Mouse (Mus musculus) CD4-positive, CD25-positive, alpha-beta regulatory T cell, adult 4 months (primary cell): ENCODE results near the gene 5830411N06Rik. TPM values are rescaled to one million over a fixed set of nuclear protein-coding genes. Genes with fewer than 3 reads are reported as not detected.

Experiments
- ATAC-seq: one replicate; pipeline ENCODE4 v1.8.0; 2017
- polyA plus RNA-seq, 2 experiments: library from polyadenylated mRNA; unstranded; fragments of 100-300 nt; shearing (Covaris generic); gene quantifications; one replicate each; pipeline ENCODE4 v1.2.1; 2017

Gene 5830411N06Rik
- under 1 TPM; 0.25 to 0.66 TPM for polyA plus RNA-seq

DNA sequence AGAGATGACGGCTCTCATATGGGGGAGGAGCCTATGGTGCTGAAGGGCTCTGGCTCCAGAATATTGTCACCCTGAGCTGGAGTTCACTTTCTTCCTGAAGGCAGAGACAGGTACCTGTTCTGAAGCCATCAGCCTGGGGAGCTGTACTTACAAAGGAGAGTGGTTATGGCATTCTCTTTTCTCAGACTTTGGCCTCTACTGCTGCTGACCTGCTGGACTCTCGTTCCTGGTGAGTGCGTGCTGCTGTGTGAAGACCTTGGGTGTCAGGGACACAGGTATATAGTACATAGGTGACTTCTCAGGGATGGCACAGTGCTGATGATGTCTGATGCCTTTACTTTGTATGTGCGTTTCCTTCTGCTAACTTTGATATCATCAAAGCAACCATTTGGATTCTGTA, at the start of gene 5830411N06Rik:
5830411N06Rik (plus strand) TSS at position 69 of the 400 bp plus-strand sequence.
- no peak for ATAC-seq

GRCm38 (mm10) chr7:140201090-140201489, 46.0 kb upstream of the 5830411N06Rik start:
- no peak for ATAC-seq

DNA sequence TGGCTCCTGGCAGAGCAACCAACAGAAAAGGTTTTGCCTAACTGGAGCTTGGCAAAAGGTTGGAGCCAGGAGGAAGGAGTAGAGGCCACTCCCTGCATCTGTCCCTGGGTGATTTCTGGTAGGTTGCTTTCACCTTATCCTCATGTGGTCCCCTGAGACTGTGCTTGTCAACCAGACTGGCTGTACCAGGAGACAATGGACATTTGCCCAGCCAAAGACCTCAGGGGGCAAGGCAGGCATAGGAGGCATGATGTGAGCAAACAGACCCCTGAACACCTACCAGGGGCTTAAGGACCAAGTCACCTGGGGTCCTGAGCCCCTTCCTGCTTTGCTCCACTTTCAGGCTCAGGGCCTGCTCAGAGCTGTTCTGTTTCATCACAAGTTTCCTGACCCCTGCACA, 41.2 kb upstream of the 5830411N06Rik start, which contains the start of gene Olfr524:
Olfr524 (minus strand) TSS at position 101 of the 400 bp plus-strand sequence.
- no peak for ATAC-seq

- ATAC-seq: no peak
Observed at GRCm38 (mm10) chr7:140206904-140207303, 40.2 kb upstream of the 5830411N06Rik start.

DNA sequence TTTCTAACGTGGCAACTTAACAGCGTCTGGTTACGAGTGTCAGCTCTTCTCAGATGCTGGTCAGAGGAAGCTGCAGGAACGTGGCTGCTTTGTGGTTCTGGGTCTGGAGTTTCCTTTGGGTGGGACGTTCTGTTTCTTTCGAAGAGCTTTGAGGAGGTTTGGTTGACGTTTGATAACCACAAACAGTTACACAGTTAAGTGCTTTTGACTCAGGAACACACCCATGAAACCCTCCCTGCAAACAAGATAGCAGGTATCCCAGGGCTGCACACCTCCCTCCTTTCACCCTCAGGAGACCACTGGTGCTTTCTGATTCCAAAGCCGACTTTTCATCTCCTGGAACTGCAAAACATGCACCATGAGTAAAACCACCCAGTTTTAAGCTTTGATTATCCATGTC, 38.9 kb upstream of the 5830411N06Rik start:
- ATAC-seq: peak; percentile 37

GRCm38 (mm10) chr7:140208677-140209076, 38.4 kb upstream of the 5830411N06Rik start:
- no peak for ATAC-seq

GRCm38 (mm10) chr7:140213841-140214240, 33.2 kb upstream of the 5830411N06Rik start:
- no peak for ATAC-seq

GRCm38 (mm10) chr7:140217967-140218366, 29.1 kb upstream of the 5830411N06Rik start, which contains the start of gene Cd163l1:
Gene Cd163l1 (plus strand): TSS chr7:140218267.
- no peak for ATAC-seq

- ATAC-seq: no peak
Observed at GRCm38 (mm10) chr7:140219268-140219667, 27.8 kb upstream of the 5830411N06Rik start.

DNA sequence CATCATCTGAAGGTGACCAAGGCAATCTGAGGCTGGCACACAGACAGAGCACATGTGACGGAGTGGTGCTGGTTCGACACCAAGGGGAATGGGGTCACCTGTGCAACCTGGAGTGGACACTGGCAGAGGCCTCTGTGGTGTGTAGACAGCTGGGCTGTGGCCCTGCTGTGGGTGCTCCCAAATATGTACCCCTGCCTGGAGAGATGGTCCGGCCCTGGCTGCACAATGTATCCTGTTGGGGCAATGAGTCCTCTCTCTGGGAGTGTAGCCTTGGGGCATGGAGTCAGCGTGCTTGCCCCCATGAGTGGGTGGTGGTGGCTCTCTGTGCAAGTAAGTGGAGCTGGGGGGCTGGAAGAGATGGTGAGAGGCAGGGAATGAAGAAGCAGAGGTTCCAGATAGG, 26.7 kb upstream of the 5830411N06Rik start:
- no peak for ATAC-seq

GRCm38 (mm10) chr7:140224209-140224608, 22.9 kb upstream of the 5830411N06Rik start:
- ATAC-seq: no peak

DNA sequence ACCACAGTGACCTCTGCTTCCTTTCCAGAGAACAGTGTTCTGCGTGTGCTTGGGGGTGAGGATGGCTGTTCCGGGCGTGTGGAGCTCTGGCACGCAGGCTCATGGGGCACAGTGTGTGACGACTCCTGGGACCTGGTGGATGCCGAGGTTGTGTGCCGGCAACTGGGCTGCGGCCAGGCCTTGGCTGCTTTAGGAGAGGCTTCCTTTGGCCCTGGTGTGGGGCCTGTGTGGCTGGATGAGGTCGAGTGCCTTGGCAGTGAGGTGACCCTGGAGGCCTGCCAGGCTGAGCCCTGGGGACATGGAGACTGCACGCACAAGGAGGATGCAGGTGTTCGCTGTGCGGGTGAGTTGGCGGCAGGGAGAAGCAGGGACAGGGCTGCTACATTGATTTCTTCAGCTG, 18.6 kb upstream of the 5830411N06Rik start:
- no peak for ATAC-seq

DNA sequence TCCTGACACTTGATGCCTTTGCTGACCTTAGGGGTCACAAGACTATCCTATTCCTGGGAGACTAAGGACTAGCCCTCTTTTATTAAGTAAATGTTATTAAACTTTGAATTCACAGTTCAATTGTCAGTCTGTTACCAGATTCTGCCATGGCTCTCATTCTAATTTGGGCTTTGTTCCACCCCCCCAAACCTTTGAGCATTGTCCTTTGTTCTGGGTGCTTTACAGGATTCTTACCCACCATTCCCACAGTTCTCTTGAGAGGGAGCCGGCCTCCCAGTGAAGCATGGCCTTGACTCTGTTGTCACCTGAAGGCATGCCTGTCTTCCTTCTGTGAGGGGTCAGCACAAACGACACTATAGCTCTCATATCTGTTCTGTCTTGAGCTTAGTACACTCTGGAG, 16.1 kb upstream of the 5830411N06Rik start:
- ATAC-seq: no peak

- ATAC-seq: no peak
Observed at GRCm38 (mm10) chr7:140233696-140234095, 13.4 kb upstream of the 5830411N06Rik start.

DNA sequence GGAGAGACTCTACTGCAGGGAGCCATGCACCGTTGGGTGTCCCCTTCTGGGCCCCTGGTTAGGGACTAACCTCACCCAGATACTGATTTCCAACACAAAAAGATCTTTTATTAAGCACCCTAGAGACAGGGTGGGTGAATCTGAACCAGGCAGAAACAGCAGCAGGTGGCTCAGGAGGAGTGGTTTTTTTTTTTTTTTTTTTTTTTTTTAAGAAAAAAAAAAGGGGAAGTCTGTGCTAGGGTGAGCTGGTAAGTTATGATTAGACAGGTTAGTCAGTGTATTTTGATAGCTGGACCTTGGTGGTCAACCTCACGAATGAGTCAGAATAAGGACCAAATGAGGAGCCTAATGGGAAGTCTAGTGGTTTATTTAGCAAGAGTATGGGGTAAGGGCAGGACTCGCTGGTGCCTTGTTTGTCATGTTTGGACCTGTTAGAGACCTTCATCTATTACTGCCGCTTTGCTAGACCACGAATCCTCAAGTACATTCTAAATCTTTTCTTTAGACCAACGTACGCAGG, 6.8 kb downstream of the 5830411N06Rik start:
- ATAC-seq: no peak

DNA sequence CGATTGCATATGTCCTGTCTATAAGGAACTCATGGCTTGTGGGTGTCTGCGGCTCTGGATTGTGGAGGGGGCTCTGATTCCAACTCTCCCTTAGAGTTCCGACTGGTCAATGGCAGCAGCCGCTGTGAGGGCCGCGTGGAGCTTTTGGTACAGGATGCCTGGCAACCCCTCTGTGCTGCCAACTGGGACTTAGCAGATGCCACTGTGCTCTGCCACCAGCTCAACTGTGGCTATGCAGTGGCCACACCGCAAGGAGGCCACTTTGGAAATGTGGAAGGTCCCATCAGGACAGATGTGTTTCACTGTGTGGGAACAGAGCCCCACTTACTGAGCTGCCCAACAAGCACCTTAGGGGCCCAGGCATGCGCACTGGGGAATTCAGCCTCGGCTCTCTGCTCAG, 48.7 kb downstream of the 5830411N06Rik start:
- ATAC-seq: no peak

DNA sequence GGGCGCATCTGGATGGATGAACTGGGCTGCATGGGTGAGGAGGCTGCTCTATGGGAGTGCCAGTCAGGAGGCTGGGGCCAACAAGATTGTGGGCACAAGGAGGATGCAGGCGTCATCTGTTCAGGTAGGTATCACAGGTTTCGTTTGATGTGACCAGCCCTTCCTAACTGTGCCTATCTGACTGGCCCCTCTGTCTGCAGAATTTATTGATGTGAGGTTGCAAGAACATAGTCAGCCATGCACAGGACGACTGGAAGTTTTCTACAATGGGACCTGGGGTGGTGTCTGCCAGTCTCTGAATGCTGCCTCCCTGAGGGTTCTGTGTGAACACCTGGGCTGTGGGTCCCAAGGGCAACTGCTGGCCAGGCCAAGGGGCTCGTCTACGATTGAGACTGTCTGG, 49.8 kb downstream of the 5830411N06Rik start:
- ATAC-seq: no peak

- no peak for ATAC-seq
Observed at GRCm38 (mm10) chr7:140299416-140299815, 52.3 kb downstream of the 5830411N06Rik start.

DNA sequence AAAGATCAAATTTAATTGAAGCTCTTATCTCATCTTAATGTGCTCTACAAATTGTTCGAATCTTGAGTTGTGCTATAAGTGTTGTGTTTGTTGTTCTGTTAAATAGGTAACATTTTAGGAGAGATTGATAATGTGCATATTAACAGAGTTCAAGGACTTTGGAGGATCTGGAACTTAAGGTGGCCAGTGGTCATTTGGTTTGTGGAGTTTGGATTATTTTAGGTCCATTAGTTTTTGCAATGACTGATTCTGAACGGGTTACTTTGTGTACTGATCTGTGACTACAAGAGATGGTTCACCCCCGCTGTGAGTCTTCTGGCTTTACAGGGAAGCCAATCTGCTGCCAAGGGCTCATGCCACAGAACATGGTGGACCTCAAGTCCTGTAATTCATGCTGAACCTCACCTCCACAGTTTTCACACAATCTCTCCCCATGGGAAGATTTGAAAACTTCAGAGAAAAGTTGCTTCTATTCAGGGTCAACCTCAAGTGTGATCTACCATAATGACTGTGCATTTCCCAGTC, 72.8 kb downstream of the 5830411N06Rik start:
- no peak for ATAC-seq

DNA sequence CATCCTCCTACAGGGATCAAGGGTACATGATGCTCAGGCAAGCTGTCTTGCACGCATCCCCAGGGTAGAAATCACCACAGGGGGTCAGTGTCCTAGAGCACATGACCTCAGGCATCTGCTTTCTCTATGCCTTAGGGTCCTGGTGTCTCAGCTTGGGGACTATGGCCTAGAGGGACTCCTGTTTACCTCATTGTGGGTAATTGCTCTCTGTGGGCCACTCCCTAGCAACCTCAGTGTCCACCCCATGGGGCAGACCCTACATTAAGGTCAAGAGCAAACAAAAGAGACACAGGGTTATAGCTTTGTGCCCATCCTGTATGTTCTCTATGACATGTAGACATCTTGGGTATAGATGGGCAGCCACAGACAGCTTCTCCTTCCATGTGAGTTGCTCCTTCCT, 73.5 kb downstream of the 5830411N06Rik start, which contains the start of gene Olfr525:
Olfr525 (plus strand) TSS at position 301 of the 400 bp plus-strand sequence.
- peak; percentile 31 for ATAC-seq

DNA sequence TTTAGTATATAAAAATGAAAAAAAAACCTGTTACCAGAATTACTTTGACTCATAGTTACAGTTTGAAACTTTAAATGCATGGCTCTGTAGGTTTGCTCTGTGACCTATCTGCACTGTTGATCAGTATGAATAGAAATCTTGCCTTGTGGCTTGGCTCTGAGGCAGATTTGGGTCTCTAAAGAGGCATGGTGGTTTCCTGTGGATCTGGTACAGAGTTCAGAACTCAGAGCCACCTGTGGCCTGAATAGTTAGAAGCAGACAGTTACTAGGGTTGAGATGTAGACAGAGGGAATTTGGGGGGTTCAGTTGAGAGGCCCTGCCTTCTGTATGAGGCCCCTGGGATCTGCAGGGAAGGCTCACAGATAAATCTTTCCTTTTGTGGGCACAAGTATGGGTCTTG, 74.1 kb downstream of the 5830411N06Rik start:
- ATAC-seq: peak; percentile 84

- no peak for ATAC-seq
Observed at GRCm38 (mm10) chr7:140329766-140330304, 82.8 kb downstream of the 5830411N06Rik start.

GRCm38 (mm10) chr7:140333717-140334116, 86.6 kb downstream of the 5830411N06Rik start, which contains the start of gene Olfr527:
Gene Olfr527 (plus strand): TSS chr7:140334017.
- ATAC-seq: no peak
